Mouse (Mus musculus) yolk sac, embryonic 10.5 days (tissue): ENCODE data around the gene Nfib.

ENCODE experiments used
- DNase-seq: peaks from one replicate; pipeline ENCODE4 v3.0.0-alpha.2; 2017; ENCODE audit warnings: low spot score

The Nfib gene

GRCm38 (mm10) chr4:82497671-82498631 is 207.6 kb downstream of the Nfib start:
- DNase-seq, result no peak

DNA sequence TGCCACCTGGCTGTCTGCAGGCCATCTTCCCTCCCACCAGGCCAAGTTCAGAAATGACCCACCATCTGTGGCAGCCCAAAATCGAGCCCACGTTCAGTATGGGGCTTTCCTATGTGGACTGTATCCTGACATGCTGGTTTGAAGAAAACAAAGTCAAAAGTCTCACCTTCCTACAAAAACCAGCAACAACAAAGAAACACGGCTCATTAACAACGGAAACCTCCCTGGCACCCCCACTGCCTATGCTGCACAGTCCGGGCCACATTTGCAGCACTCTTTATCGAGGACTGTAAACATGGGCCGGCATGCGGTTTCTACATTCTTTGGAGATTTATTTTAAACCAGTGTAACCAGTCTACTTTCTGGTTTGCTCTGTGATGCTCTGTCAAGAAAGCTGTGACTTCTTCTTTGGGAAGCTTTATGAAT is 208.4 kb downstream of the Nfib start:
- DNase-seq, result no peak

- DNase-seq, result no peak
These were observed 209.2 kb downstream of the Nfib start for GRCm38 (mm10) chr4:82496383-82496782.

DNA sequence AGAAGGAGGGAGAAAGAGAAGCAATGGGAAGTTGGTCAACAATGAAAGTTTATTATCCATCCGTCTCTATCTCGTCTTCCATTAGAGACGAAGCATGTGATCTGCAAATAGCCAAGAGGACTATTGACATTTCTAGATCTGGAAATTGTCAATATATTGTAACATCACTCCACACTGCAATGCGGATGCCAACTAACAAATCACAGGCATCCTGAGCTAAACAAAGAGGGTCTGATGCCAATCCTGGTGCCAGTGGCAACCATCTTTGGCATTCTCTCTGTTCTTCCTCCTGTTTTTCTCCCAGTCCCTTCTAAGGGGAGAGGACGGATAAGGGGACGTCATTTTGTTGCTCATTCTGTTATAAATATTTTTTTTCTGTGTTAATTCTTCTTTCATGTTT is 209.9 kb downstream of the Nfib start:
- DNase-seq, result no peak

GRCm38 (mm10) chr4:82494829-82495228 is 210.7 kb downstream of the Nfib start:
- DNase-seq, result no peak

GRCm38 (mm10) chr4:82494424-82494823 is 211.1 kb downstream of the Nfib start:
- DNase-seq, result no peak

- DNase-seq, result no peak
These were observed 211.7 kb downstream of the Nfib start for GRCm38 (mm10) chr4:82493865-82494264.

DNA sequence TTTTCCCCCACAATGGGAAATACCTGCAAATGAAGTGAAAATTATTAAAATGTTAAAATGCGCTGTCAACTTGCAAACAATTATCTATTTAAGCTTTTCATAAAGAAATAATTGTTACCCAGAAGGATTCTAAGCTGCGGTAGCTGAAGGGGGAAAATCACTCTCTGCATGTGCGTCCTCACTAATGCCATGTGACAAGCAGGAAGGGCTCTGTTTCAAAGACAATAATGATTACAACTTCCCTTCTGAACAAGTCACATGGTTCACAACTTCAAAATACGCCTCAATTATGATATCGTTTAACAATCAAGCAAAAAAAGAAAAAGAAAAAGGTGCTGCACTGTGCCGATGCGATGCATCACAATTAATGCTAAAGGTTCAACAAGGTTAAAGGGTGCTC is 212.2 kb downstream of the Nfib start:
- no peak for DNase-seq

GRCm38 (mm10) chr4:82492737-82493136 is 212.8 kb downstream of the Nfib start:
- no peak for DNase-seq

GRCm38 (mm10) chr4:82489939-82490338 is 215.6 kb downstream of the Nfib start:
- DNase-seq, result no peak

DNA sequence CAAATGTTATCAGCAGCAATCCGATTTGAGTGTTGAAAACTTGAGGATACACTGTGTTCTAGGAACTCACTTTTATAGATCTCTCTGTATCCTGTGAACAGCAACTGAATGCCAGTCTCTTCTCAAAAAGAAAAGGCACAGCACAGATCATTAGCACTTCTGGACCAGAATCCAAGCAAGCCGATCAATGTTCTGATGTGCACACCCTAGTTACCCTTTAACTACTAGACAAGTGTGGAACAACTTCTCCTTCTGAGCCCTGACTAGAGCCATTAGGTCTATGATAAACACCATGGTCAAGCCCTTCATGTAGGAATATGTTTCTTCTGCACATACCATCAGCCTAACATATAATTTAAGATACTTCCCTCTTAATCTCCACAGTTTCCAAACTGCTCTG is 219.6 kb downstream of the Nfib start:
- DNase-seq, result no peak

GRCm38 (mm10) chr4:82483871-82484270 is 221.7 kb downstream of the Nfib start:
- DNase-seq, result no peak

GRCm38 (mm10) chr4:82483298-82483697 is 222.3 kb downstream of the Nfib start:
- DNase-seq, result no peak

- DNase-seq, result no peak
These were observed 224.9 kb downstream of the Nfib start for GRCm38 (mm10) chr4:82480635-82481034.

GRCm38 (mm10) chr4:82479394-82479793 is 226.2 kb downstream of the Nfib start:
- no peak for DNase-seq

- DNase-seq, result no peak
These were observed 227.8 kb downstream of the Nfib start for GRCm38 (mm10) chr4:82477742-82478141.

DNA sequence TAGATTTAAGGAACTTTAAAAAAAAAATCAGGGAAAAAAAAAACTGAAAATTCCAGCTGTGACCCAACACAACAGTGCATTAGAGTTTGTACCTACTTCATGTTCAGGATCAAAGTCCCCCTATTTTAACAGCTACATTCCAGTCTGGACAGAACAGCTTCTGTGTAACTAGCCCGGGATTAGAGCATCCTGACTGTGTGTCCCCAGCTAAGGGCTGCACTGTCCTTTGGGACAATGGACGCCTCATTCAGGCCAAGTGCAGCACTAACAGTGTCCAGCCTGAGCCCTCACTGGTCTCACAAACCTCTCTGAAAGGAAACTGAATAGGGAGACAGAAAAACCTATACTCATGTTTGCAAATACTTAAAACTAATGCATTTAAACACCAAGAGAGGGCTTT is 229.1 kb downstream of the Nfib start:
- DNase-seq, result no peak

DNA sequence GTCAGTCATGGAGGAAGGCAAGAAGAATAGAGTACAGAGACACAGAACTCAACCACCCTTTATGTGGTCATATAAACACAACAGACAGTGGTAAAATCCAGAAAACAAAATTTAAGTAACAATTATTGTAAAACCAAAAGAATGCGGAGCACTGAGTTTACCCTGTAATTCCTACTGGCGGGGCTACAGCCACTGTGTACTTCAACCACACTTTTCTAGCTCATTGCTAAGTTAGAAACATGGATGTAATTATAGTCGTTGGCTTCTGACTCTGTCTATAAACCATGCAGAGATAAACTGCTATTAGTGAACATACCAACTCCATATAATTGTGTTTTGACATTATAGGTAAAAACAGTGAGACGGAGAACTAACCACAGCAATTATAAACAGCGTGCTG is 231.2 kb downstream of the Nfib start:
- DNase-seq, result no peak

DNA sequence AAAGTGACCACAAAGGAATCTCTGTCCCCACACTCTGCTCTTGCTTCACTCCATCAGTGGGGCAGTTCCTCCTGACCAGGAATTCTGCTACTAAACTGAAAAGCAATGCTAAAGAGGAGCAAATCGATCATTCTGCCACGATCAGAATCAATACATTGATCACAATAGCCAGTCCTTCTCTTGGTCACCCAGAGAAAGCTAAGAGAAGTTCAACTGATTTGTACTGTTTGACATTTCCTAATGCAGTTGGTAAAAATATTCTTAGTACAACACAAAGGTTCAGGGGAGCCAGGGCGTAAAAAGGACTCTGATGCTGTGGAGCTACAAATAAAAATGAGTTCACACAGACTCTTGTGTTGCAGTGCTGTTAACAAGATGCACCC is 234.6 kb downstream of the Nfib start:
- DNase-seq, result no peak

DNA sequence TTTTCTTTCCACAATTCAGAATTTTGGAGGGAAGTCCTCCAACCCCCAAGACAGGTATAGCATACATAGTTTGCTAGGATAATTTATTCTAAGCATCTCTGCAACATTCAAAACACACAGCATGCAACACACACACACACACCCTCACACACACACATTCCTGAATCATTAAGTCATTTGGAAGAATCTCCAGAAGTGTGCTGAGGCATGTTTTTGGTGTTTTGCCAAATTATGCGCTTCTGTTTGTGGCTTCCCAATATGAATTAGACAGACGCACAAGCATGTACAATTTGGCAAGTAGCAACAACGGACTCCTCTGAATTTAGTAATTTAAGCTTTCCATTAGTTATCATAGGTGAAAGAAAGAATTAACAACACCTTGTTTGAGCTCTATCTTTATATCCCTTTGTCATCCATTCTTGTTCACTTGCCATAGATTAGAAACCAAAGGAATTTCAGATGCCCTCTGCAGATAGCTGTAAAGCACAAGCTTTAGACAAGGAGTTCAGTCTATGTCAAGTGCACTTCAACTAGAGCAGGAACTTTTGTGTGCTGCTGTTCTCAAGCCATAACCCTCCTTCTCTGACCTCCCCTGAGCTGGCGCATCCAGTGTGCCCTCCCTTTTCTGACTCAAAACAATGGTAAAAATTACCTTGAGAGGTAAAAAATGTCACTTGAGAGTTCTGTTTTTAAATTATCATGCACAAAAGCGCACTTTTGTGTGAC is 235.2 kb downstream of the Nfib start:
- DNase-seq, result no peak

GRCm38 (mm10) chr4:82468944-82469343 is 236.6 kb downstream of the Nfib start:
- DNase-seq, result no peak

- DNase-seq, result no peak
These were observed 238.8 kb downstream of the Nfib start for GRCm38 (mm10) chr4:82466717-82467116.

- no peak for DNase-seq
These were observed 239.4 kb downstream of the Nfib start for GRCm38 (mm10) chr4:82466144-82466543.
